Mouse (Mus musculus) brain, adult 2 months (tissue): Measurements from ENCODE around the gene Ipo4.
A peak's percentile ranks its signal among the peaks of the same experiment; 100 is the strongest.

Source experiments
- DNase-seq: peaks from one replicate; pipeline ENCODE4 v3.0.0; 2011; ENCODE audit warnings: low read depth, low spot score

Gene Ipo4

DNA sequence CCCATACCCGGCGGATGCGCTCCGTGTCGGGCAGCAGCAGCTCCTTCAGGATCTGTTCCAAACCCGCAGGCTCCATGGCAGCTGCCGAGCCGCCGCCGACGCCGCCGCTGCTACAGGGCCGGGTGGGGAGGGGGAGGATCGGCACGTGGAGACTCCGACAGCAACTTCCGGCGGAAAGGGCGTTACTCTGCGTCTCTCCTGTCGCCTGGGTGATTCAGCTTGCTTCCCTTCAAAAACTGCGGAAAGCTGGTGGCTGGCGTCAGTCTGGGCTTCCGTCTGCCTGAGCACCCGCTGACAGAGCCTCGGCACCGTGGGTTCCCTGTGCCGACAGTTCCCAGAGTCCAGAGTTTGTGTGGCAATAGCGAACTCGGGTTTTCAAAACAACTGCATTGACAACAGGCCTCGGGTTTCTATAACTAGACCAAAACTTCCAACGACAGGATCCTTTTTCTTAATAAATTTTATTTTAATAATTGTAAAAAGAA, at the start of gene Ipo4:
Gene Ipo4, minus strand, starts transcription at position 435 of the 485 bp plus-strand sequence.
- peak; percentile 98 for DNase-seq

- no peak for DNase-seq
Observed at GRCm38 (mm10) chr14:55682118-55682493, 46.3 kb upstream of the Ipo4 start.

- DNase-seq: peak; percentile 100
Observed at GRCm38 (mm10) chr14:55681160-55682117, 45.7 kb upstream of the Ipo4 start, which contains the start of gene Tinf2. Tinf2 (minus strand) TSS chr14:55681820.

GRCm38 (mm10) chr14:55677615-55678014, 41.9 kb upstream of the Ipo4 start:
- no peak for DNase-seq

DNA sequence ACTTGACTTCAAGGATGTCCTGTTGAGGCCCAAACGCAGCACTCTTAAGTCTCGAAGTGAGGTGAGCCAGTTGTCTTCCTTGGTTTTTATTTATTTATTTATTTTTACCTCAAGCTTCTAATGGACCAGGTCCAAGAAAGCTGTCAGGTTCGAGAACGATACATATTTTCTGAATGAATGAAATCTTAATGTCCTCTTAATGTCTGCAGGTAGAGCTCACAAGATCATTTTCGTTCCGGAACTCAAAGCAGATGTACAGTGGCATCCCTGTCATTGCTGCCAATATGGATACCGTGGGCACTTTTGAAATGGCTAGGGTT, 36.9 kb upstream of the Ipo4 start:
- no peak for DNase-seq

- DNase-seq: peak; percentile 99
Observed at GRCm38 (mm10) chr14:55671833-55672740, 36.3 kb upstream of the Ipo4 start, which contains the start of the genes Gmpr2 and Nedd8. Gmpr2 (plus strand) TSS chr14:55671941. Nedd8 (minus strand) TSS chr14:55672124.

- no peak for DNase-seq
Observed at GRCm38 (mm10) chr14:55671486-55671832, 35.7 kb upstream of the Ipo4 start.

DNA sequence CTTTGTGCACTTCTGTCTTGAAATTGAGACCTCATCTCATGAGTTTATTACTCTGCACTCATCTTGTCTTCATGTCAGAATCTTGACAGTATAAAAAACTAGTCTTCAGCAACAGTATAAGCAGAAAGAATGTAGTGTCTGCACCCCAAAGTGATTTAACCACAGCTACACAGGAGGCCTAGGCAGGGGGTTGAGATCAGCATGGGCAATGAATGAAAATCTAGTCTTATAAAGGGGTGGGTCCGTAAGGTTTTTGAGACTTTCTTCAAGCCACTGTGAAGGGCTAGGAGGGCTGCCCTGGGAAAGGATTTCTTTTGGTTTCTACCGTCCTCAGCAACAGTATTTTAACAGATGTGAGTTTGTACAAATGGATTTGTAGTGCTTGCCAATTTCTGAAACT, 24.9 kb upstream of the Ipo4 start:
- no peak for DNase-seq

GRCm38 (mm10) chr14:55659960-55660573, 24.3 kb upstream of the Ipo4 start, which contains the start of gene Mdp1:
Mdp1 (minus strand) TSS chr14:55660508.
- DNase-seq: peak; percentile 96

- no peak for DNase-seq
Observed at GRCm38 (mm10) chr14:55658011-55658410, 22.3 kb upstream of the Ipo4 start.

DNA sequence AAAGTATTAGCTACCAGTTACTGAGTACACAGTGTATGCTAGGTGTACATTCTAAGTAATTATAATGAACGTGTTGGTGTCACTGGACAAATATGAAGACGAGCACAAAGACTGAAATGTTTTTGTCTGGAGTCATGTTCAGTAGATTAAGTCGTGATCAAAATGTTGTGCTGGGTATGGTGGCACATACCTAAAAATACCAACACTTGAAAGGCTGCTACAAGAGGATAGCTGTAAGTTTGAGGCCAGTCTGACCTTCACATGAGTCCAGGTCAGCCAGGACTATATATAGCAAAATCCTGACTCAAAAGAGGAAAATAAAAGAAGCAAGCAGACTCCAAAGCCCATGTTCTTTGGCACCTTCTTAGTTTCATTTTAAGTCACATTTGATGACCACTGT, 21.2 kb upstream of the Ipo4 start:
- DNase-seq: no peak

- no peak for DNase-seq
Observed at GRCm38 (mm10) chr14:55651528-55651927, 15.8 kb upstream of the Ipo4 start.

- no peak for DNase-seq
Observed at GRCm38 (mm10) chr14:55649884-55650283, 14.1 kb upstream of the Ipo4 start, which contains the start of gene Tssk4. Tssk4 (plus strand) TSS chr14:55650184.

- DNase-seq: no peak
Observed at GRCm38 (mm10) chr14:55644261-55644888, 8.6 kb upstream of the Ipo4 start.

GRCm38 (mm10) chr14:55643060-55643907, 7.5 kb upstream of the Ipo4 start, which contains the start of gene Tm9sf1:
Tm9sf1 (minus strand) TSS chr14:55643806.
- DNase-seq: peak; percentile 92

- no peak for DNase-seq
Observed at GRCm38 (mm10) chr14:55642679-55643059, 6.9 kb upstream of the Ipo4 start.

DNA sequence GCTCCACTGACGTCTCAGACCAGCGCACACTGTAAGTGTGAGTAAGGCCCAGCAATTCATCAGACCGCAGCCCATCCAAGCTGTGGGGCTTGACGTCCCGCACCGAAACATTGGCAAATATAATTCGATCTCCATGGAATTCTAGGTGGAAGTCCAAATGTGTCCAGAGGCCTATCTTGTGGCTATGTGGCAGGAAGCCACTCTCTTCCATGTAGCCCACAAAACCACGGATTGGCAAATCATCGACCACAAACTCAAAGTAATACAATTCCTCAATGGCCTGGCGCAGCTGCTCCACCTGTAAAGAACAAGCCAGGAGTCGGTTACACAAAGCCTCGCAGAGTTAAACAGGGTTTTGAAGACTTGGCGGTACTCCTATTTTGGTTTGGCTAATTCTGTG, 5.5 kb upstream of the Ipo4 start:
- DNase-seq: no peak

- no peak for DNase-seq
Observed at GRCm38 (mm10) chr14:55640816-55641215, 5.1 kb upstream of the Ipo4 start.

GRCm38 (mm10) chr14:55637795-55638194, 2.0 kb upstream of the Ipo4 start, which contains the start of gene Gm49378:
Gm49378 (minus strand) TSS chr14:55637895.
- DNase-seq: no peak
